Mouse (Mus musculus) CH12.LX (cell line): ENCODE measurements around the gene Ddx42.

ENCODE experiments used
- BHLHE40 ChIP-seq: IDR thresholded peaks from 2 replicates; pipeline ENCODE4 v1.6.1; 2011; ENCODE audit warnings: mild to moderate bottlenecking, low read depth, low read length, improper control_type of control experiment
- CTCF ChIP-seq, 2 experiments: IDR thresholded peaks in 1 of 2; conservative IDR thresholded peaks in 1 of 2; 2 replicates each; pipeline ENCODE4 v1.5.1; 2011 to 2012; ENCODE audit warnings: low read depth in 2 of 2, low read length in 2 of 2, improper control_type of control experiment in 1 of 2, inconsistent platforms in 1 of 2, mild to moderate bottlenecking in 1 of 2, moderate library complexity in 1 of 2
- EP300 ChIP-seq: IDR thresholded peaks from 2 replicates; pipeline ENCODE4 v1.6.1; 2011; ENCODE audit warnings: low read length, improper control_type of control experiment
- IRF4 ChIP-seq: IDR thresholded peaks from 2 replicates; pipeline ENCODE4 v1.6.1; 2014; ENCODE audit warnings: low read depth, mild to moderate bottlenecking, inconsistent platforms, low read length, improper control_type of control experiment
- POLR2A ChIP-seq: IDR thresholded peaks from 2 replicates; pipeline ENCODE4 v1.6.1; 2011; ENCODE audit warnings: low read depth, mild to moderate bottlenecking, improper control_type of control experiment, low read length
- USF1 ChIP-seq: IDR thresholded peaks from 2 replicates; pipeline ENCODE4 v1.6.1; 2014; ENCODE audit warnings: low read depth, mild to moderate bottlenecking, inconsistent platforms, low read length, improper control_type of control experiment

DNA sequence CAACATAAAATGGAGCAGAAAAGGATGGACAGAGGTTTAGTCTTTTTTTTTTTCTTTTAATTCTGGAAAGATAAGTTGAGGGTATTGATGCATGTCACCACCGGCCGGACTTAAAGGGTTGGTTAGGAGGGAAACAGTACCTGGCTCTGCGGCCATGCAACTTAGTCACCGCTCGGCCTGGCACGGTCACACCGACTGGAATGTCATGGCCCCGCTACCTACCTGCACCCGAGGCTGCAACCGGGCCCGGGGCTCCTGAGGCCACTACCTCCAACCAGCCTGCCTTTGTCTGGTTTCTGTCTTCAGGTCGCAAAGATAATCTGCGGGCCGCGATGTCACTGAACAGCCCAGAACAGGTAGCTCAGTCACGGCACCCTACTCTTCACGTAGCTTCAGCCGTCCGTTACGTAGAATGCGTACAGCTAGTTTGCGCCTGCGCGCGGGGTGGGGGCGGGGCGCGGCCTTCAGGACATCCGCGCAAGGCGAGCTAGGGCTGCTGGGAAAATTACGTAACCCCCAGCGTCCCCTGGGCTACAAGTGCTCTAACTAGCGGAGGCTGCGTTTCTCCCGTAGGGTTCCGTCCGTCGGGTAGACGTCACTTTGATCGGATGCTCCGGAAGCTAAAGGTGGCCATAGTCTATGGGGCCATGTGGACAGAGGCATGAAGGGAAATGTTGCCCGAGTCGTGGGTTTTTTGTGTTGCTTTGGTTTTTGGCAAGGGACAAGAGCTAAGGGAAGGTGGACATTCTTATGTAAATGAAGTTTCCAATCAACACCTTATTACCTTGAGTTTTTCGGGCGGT, 598 bp upstream of the Ddx42 start, which contains the start of gene Ccdc47:
- no peak for TF ChIP-seq USF1
- peak; percentile 73 for TF ChIP-seq POLR2A
- TF ChIP-seq IRF4, result no peak
- TF ChIP-seq BHLHE40, result no peak
- no peak for TF ChIP-seq CTCF (conservative IDR thresholded peaks at IDR 0.05 in 1 of 2, IDR thresholded peaks at IDR 0.05 in 1 of 2; ENCODE audit: low read depth in 2 of 2, low read length in 2 of 2)
- no peak for TF ChIP-seq EP300
